Mouse (Mus musculus): ENCODE results near the gene Casd1. TPM values are rescaled to one million over a fixed set of nuclear protein-coding genes. Genes with fewer than 3 reads are reported as not detected.

Gene Casd1
- total RNA-seq (2018; cell fraction: chromatin; rRNA removed), result 10 to 100 TPM in 23 of 26 experiments, 1 to 10 TPM in 3; 5.8 to 30.0 (median 17.5) TPM
- total RNA-seq (2018; cell fraction: cytosol; rRNA removed), result 10 to 100 TPM; 14.8 to 28.2 (median 18.4) TPM
- 10 to 100 TPM in 25 of 26 experiments, 1 to 10 TPM in 1; 8.0 to 42.7 (median 27.2) TPM for total RNA-seq (2018; cell fraction: nucleus; rRNA removed)
- 16.1 to 21.4 TPM (median 18.6 TPM) in 3 replicates for polyA plus RNA-seq (2018)

GRCm38 (mm10) chr6:4600658-4601296, at the start of gene Casd1:
TSS of gene Casd1 (plus strand) at chr6:4600839.
- 1% methylated on average over 60 of the region's 64 CpGs for WGBS (ENCODE audit: missing documents)

GRCm38 (mm10) chr6:4555366-4555765, 45.3 kb upstream of the Casd1 start:
- Histone ChIP-seq H3K36me3 (ENCODE audit: inconsistent target) (no peaks in the 10 kb centered on the region), H3K79me2 (ENCODE audit: inconsistent target) (no peaks in the 10 kb centered on the region), H3K4me3 (ENCODE audit: inconsistent target) (no peak overlapping the region), H3K27ac (no peak overlapping the region)
- 90% methylated on average over 6 of the region's 6 CpGs for WGBS (ENCODE audit: missing documents)

More at GRCm38 (mm10) chr6:4600658-4601296, at the start of gene Casd1:
- Histone ChIP-seq H3K36me3 (ENCODE audit: inconsistent target) (no peaks in the 10 kb centered on the region), H3K27ac (no peak within 1 kb of the TSS), H3K4me3 (ENCODE audit: inconsistent target) (peak within 1 kb of the TSS; percentile 33), H3K79me2 (ENCODE audit: inconsistent target) (peaks cover 34% of the 10 kb centered on the region; the same call in 1 of the 2 replicates)

GRCm38 (mm10) chr6:4557086-4557485, 43.6 kb upstream of the Casd1 start:
- 92% methylated on average over 8 of the region's 8 CpGs for WGBS (ENCODE audit: missing documents)
- H3K27ac ChIP-seq, result no peak overlapping the region

GRCm38 (mm10) chr6:4557678-4558077, 43.0 kb upstream of the Casd1 start:
- no peaks in the 10 kb centered on the region for H3K36me3 ChIP-seq (ENCODE audit: inconsistent target)
- H3K27ac ChIP-seq, result no peak overlapping the region
- no peaks in the 10 kb centered on the region for H3K79me2 ChIP-seq (ENCODE audit: inconsistent target)
- 41% methylated on average over 5 of the region's 7 CpGs for WGBS (ENCODE audit: missing documents)
- H3K4me3 ChIP-seq (ENCODE audit: inconsistent target), result no peak overlapping the region

More at GRCm38 (mm10) chr6:4557086-4557485, 43.6 kb upstream of the Casd1 start:
- Histone ChIP-seq H3K79me2 (ENCODE audit: inconsistent target) (no peaks in the 10 kb centered on the region), H3K4me3 (ENCODE audit: inconsistent target) (no peak overlapping the region), H3K36me3 (ENCODE audit: inconsistent target) (no peaks in the 10 kb centered on the region)

- Histone ChIP-seq H3K4me3 (ENCODE audit: inconsistent target) (no peak overlapping the region), H3K36me3 (ENCODE audit: inconsistent target) (no peaks in the 10 kb centered on the region), H3K27ac (no peak overlapping the region), H3K79me2 (ENCODE audit: inconsistent target) (no peaks in the 10 kb centered on the region)
- whole genome bisulfite sequencing (ENCODE audit: missing documents), result 82% methylated on average over 11 of the region's 11 CpGs
Measured at GRCm38 (mm10) chr6:4561156-4561555, 39.5 kb upstream of the Casd1 start.

- H3K27ac ChIP-seq, result no peak overlapping the region
- H3K4me3 ChIP-seq (ENCODE audit: inconsistent target), result no peak overlapping the region
- no peaks in the 10 kb centered on the region for H3K79me2 ChIP-seq (ENCODE audit: inconsistent target)
- H3K36me3 ChIP-seq (ENCODE audit: inconsistent target), result no peaks in the 10 kb centered on the region
Measured at GRCm38 (mm10) chr6:4561621-4562020, 39.0 kb upstream of the Casd1 start.

- Histone ChIP-seq H3K79me2 (ENCODE audit: inconsistent target) (no peaks in the 10 kb centered on the region), H3K36me3 (ENCODE audit: inconsistent target) (no peaks in the 10 kb centered on the region), H3K4me3 (ENCODE audit: inconsistent target) (no peak overlapping the region), H3K27ac (no peak overlapping the region)
- WGBS (ENCODE audit: missing documents), result 80% methylated on average over 1 of the region's 1 CpGs
Measured at GRCm38 (mm10) chr6:4562401-4562800, 38.2 kb upstream of the Casd1 start.

- H3K36me3 ChIP-seq (ENCODE audit: inconsistent target), result no peaks in the 10 kb centered on the region
Measured at GRCm38 (mm10) chr6:4563477-4563876, 37.2 kb upstream of the Casd1 start.

GRCm38 (mm10) chr6:4570412-4570811, 30.2 kb upstream of the Casd1 start:
- no peak overlapping the region for H3K27ac ChIP-seq

More at GRCm38 (mm10) chr6:4563477-4563876, 37.2 kb upstream of the Casd1 start:
- 88% methylated on average over 5 of the region's 5 CpGs for WGBS (ENCODE audit: missing documents)
- Histone ChIP-seq H3K79me2 (ENCODE audit: inconsistent target) (no peaks in the 10 kb centered on the region), H3K4me3 (ENCODE audit: inconsistent target) (no peak overlapping the region), H3K27ac (no peak overlapping the region)

GRCm38 (mm10) chr6:4577756-4578155, 22.9 kb upstream of the Casd1 start:
- 50% methylated on average over 4 of the region's 5 CpGs for WGBS (ENCODE audit: missing documents)
- Histone ChIP-seq H3K79me2 (ENCODE audit: inconsistent target) (no peaks in the 10 kb centered on the region), H3K36me3 (ENCODE audit: inconsistent target) (no peaks in the 10 kb centered on the region), H3K4me3 (ENCODE audit: inconsistent target) (no peak overlapping the region), H3K27ac (no peak overlapping the region)

More at GRCm38 (mm10) chr6:4570412-4570811, 30.2 kb upstream of the Casd1 start:
- no peaks in the 10 kb centered on the region for H3K36me3 ChIP-seq (ENCODE audit: inconsistent target)
- no peaks in the 10 kb centered on the region for H3K79me2 ChIP-seq (ENCODE audit: inconsistent target)
- 93% methylated on average over 4 of the region's 4 CpGs for WGBS (ENCODE audit: missing documents)
- H3K4me3 ChIP-seq (ENCODE audit: inconsistent target), result no peak overlapping the region

GRCm38 (mm10) chr6:4578343-4578742, 22.3 kb upstream of the Casd1 start:
- H3K79me2 ChIP-seq (ENCODE audit: inconsistent target), result no peaks in the 10 kb centered on the region
- 80% methylated on average over 6 of the region's 6 CpGs for WGBS (ENCODE audit: missing documents)
- H3K27ac ChIP-seq, result no peak overlapping the region

GRCm38 (mm10) chr6:4579620-4580019, 21.0 kb upstream of the Casd1 start:
- no peaks in the 10 kb centered on the region for H3K36me3 ChIP-seq (ENCODE audit: inconsistent target)
- no peaks in the 10 kb centered on the region for H3K79me2 ChIP-seq (ENCODE audit: inconsistent target)
- no peak overlapping the region for H3K27ac ChIP-seq
- WGBS (ENCODE audit: missing documents), result 51% methylated on average over 5 of the region's 5 CpGs
- H3K4me3 ChIP-seq (ENCODE audit: inconsistent target), result no peak overlapping the region

More at GRCm38 (mm10) chr6:4578343-4578742, 22.3 kb upstream of the Casd1 start:
- no peak overlapping the region for H3K4me3 ChIP-seq (ENCODE audit: inconsistent target)
- no peaks in the 10 kb centered on the region for H3K36me3 ChIP-seq (ENCODE audit: inconsistent target)

GRCm38 (mm10) chr6:4583485-4583884, 17.2 kb upstream of the Casd1 start:
- no peaks in the 10 kb centered on the region for H3K36me3 ChIP-seq (ENCODE audit: inconsistent target)
- 86% methylated on average over 6 of the region's 6 CpGs for WGBS (ENCODE audit: missing documents)
- H3K27ac ChIP-seq, result no peak overlapping the region
- H3K4me3 ChIP-seq (ENCODE audit: inconsistent target), result no peak overlapping the region
- H3K79me2 ChIP-seq (ENCODE audit: inconsistent target), result no peaks in the 10 kb centered on the region

- no peaks in the 10 kb centered on the region for H3K79me2 ChIP-seq (ENCODE audit: inconsistent target)
- 6% methylated on average over 4 of the region's 4 CpGs for WGBS (ENCODE audit: missing documents)
Measured at GRCm38 (mm10) chr6:4587946-4588345, 12.7 kb upstream of the Casd1 start.

GRCm38 (mm10) chr6:4588722-4589121, 11.9 kb upstream of the Casd1 start:
- 93% methylated on average over 3 of the region's 3 CpGs for WGBS (ENCODE audit: missing documents)
- H3K4me3 ChIP-seq (ENCODE audit: inconsistent target), result no peak overlapping the region
- H3K36me3 ChIP-seq (ENCODE audit: inconsistent target), result no peaks in the 10 kb centered on the region
- H3K27ac ChIP-seq, result no peak overlapping the region
- H3K79me2 ChIP-seq (ENCODE audit: inconsistent target), result no peaks in the 10 kb centered on the region

More at GRCm38 (mm10) chr6:4587946-4588345, 12.7 kb upstream of the Casd1 start:
- Histone ChIP-seq H3K36me3 (ENCODE audit: inconsistent target) (no peaks in the 10 kb centered on the region), H3K27ac (no peak overlapping the region), H3K4me3 (ENCODE audit: inconsistent target) (no peak overlapping the region)

Data from macrophage (primary cell).